Mouse (Mus musculus) forebrain, postnatal 0 days (tissue): ENCODE data around the gene Mmp14. TPM values are rescaled to one million over a fixed set of nuclear protein-coding genes. Genes with fewer than 3 reads are reported as not detected.

Experiments used
- ATAC-seq: fragments of 200-750 bp; cut with Nextera tagmentation; 2 replicates; pipeline ENCODE4 v1.8.0; 2017; ENCODE audit warnings: mild to moderate bottlenecking, moderate library complexity
- DNase-seq: peaks from one replicate; pipeline ENCODE4 v3.0.0-alpha.2; 2015
- H3K27ac ChIP-seq: fragments of 300-500 bp; sonication (generic); 2 replicates; pipeline ENCODE4 v1.5.1; 2014; ENCODE audit warnings: low read depth, mild to moderate bottlenecking, antibody characterized with exemption, low read length, moderate library complexity, mixed read lengths
- H3K27me3 ChIP-seq: fragments of 300-500 bp; sonication (generic); 2 replicates; pipeline ENCODE4 v1.6.1; 2014; ENCODE audit warnings: mild to moderate bottlenecking, low read length, mixed read lengths; ENCODE audit not compliant: insufficient read depth
- H3K36me3 ChIP-seq: fragments of 300-500 bp; sonication (generic); 2 replicates; pipeline ENCODE4 v1.6.1; 2014; ENCODE audit warnings: mild to moderate bottlenecking, moderate library complexity; ENCODE audit not compliant: insufficient read depth
- H3K4me1 ChIP-seq: fragments of 300-500 bp; sonication (generic); 2 replicates; pipeline ENCODE4 v1.6.1; 2014; ENCODE audit warnings: antibody characterized with exemption; ENCODE audit not compliant: insufficient read depth
- H3K4me2 ChIP-seq: fragments of 300-500 bp; sonication (generic); 2 replicates; pipeline ENCODE4 v1.6.1; 2014; ENCODE audit warnings: low read depth, mild to moderate bottlenecking, moderate library complexity
- H3K4me3 ChIP-seq: fragments of 300-500 bp; sonication (generic); 2 replicates; pipeline ENCODE4 v1.5.1; 2014; ENCODE audit warnings: low read depth, low read length, mixed read lengths
- H3K9ac ChIP-seq: fragments of 300-500 bp; sonication (generic); 2 replicates; pipeline ENCODE4 v1.6.1; 2014; ENCODE audit warnings: mild to moderate bottlenecking
- H3K9me3 ChIP-seq: fragments of 300-500 bp; sonication (generic); 2 replicates; pipeline ENCODE4 v1.6.1; 2016; ENCODE audit warnings: low read length
- CTCF ChIP-seq: sonication (generic); IDR thresholded peaks from 2 replicates; pipeline ENCODE4 v1.5.1; 2016; ENCODE audit warnings: antibody characterized with exemption, control low read depth, low read depth
- WGBS: fragments of 180-500 bp; shearing (Covaris S2); extraction: QIAGEN DNeasy Blood & Tissue Kit; methylation state at CpG from one replicate; pipeline ENCODE4 v1.1.7; 2014; 5-methylcytosine and 5-hydroxymethylcytosine counted together
- polyA plus RNA-seq: library from polyadenylated mRNA; unstranded; fragments of >200 nt; fragmentation: Nextera tagmentation; extraction: Ambion mirVana; gene quantifications from 2 replicates; pipeline ENCODE4 v1.2.1, GENCODE M21; 2015
- total RNA-seq: library from RNA; depleted of rRNA; stranded (reverse); fragments of >200 nt; gene quantifications from 2 replicates; pipeline ENCODE4 v1.2.3, GENCODE M21; 2014

Mmp14 gene
- total and polyA plus RNA-seq, 2 experiments from 2014 or later = 39.1 to 40.7 TPM

GRCm38 (mm10) chr14:54413877-54414700 is 17.3 kb upstream of the Mmp14 start:
- no peak for TF ChIP-seq CTCF
- Histone ChIP-seq H3K4me2 (no peak overlapping the region; the same call in 1 of the 2 replicates), H3K36me3 (no peaks in the 10 kb centered on the region), H3K9me3 (no peaks in the 10 kb centered on the region), H3K9ac (no peak overlapping the region), H3K27ac (no peak overlapping the region), H3K27me3 (no peaks in the 10 kb centered on the region), H3K4me3 (no peak overlapping the region), H3K4me1 (no peaks in the 10 kb centered on the region)
- ATAC-seq (no peak), DNase-seq (no peak)
- WGBS = 13% methylated on average over 18 of the region's 18 CpGs

DNA sequence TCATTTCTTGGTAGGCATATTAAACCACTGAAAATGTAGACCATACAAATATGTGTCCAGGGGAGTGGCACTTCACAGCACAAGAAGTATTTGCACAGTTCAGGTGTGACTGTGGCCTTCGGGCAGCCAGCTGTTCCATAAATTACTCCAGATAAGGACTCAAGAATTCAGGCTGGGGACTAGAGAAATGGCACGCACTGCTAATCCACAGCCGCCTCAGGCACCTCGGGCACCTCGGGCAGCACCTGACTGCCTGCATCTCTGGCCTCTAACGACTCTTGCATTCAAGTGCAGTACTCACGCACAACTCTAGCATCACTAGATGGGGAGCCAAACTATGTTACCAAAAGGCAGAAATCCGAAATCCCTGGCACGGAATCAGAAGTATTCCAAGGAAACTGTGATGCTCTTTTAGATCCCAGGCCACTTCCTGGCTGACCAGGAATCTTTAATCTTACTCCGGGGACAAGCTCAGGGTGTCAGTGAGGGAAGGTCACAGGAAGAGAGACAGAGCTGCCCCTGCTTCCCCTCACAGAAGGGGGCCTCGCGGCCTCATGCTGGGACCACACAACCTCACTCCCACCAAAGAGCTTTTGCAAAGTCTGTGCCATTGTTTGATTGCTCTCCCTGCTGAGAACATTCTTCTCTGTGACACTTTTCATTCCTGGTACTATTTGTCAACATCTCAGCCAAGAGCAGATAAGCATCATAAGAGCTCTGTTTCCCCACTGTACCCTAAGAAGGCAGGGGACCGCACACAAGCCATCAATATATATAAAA is 16.0 kb upstream of the Mmp14 start:
- TF ChIP-seq CTCF = no peak
- no peak for ATAC-seq
- H3K9ac ChIP-seq = no peak overlapping the region

DNA sequence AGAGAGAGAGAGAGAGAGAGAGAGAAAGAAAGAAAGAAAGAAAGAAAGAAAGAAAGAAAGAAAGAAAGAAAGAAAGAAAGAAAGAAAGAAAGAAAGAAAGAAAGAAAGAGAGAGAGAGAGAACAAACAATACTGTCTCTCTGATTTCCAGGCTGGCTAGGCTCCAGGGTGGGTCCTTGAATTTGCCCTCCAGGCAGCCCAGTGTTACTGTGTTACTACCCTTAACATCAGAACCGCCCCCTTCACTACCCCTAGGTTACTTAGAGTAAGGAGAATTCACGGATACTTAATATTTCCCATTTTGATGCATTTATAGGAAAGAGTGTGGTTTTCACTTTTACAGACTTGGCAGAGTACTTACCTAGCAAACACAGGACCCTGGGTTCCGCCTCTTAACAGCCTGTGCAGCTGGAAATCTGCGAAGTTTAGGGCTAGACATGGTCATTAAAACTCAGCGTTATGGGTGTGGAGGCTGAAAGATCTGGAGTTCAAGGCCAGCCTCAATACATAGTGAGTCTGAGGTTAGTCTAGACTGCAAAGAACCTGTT is 15.1 kb upstream of the Mmp14 start:
- no peak for TF ChIP-seq CTCF
- ATAC-seq = no peak
- H3K27ac ChIP-seq = no peak overlapping the region
- no peak for DNase-seq
- H3K9ac ChIP-seq = no peak overlapping the region
- H3K4me2 ChIP-seq = no peak overlapping the region
- 39% methylated on average over 5 of the region's 5 CpGs for WGBS
- H3K27me3 ChIP-seq = no peaks in the 10 kb centered on the region
- H3K4me3 ChIP-seq = no peak overlapping the region
- H3K9me3 ChIP-seq = no peaks in the 10 kb centered on the region
- no peaks in the 10 kb centered on the region for H3K4me1 ChIP-seq
- H3K36me3 ChIP-seq = no peaks in the 10 kb centered on the region

More for the DNA sequence above, 16.0 kb upstream of the Mmp14 start:
- no peaks in the 10 kb centered on the region for H3K4me1 ChIP-seq
- H3K36me3 ChIP-seq = no peaks in the 10 kb centered on the region
- 20% methylated on average over 13 of the region's 13 CpGs for WGBS
- DNase-seq = no peak
- H3K27me3 ChIP-seq = no peaks in the 10 kb centered on the region
- H3K4me3 ChIP-seq = no peak overlapping the region
- H3K9me3 ChIP-seq = no peaks in the 10 kb centered on the region
- H3K4me2 ChIP-seq = no peak overlapping the region
- H3K27ac ChIP-seq = no peak overlapping the region

- H3K27me3 ChIP-seq = no peaks in the 10 kb centered on the region
- H3K4me2 ChIP-seq = no peak overlapping the region
- H3K36me3 ChIP-seq = no peaks in the 10 kb centered on the region
- H3K9ac ChIP-seq = no peak overlapping the region
- H3K4me3 ChIP-seq = no peak overlapping the region
- no peaks in the 10 kb centered on the region for H3K4me1 ChIP-seq
- no peak overlapping the region for H3K27ac ChIP-seq
- DNase-seq (no peak), ATAC-seq (no peak)
- no peak for TF ChIP-seq CTCF
- H3K9me3 ChIP-seq = no peaks in the 10 kb centered on the region
- WGBS = 55% methylated on average over 4 of the region's 4 CpGs
These were observed 14.6 kb upstream of the Mmp14 start for GRCm38 (mm10) chr14:54416830-54417229.

GRCm38 (mm10) chr14:54417623-54418081 is 13.8 kb upstream of the Mmp14 start, which contains the start of gene Slc7a7:
Slc7a7 (minus strand) TSS chr14:54417780.
- Histone ChIP-seq H3K36me3 (no peaks in the 10 kb centered on the region), H3K9ac (no peak within 1 kb of the TSS), H3K4me1 (no peaks in the 10 kb centered on the region), H3K4me2 (no peak within 1 kb of the TSS), H3K27ac (no peak within 1 kb of the TSS), H3K9me3 (no peaks in the 10 kb centered on the region), H3K4me3 (no peak within 1 kb of the TSS), H3K27me3 (no peaks in the 10 kb centered on the region)
- 15% methylated on average over 19 of the region's 19 CpGs for WGBS
- DNase-seq (no peak), ATAC-seq (no peak)
- peak; percentile 31 for TF ChIP-seq CTCF

GRCm38 (mm10) chr14:54421014-54421413 is 10.4 kb upstream of the Mmp14 start:
- H3K9ac ChIP-seq = no peak overlapping the region
- no peaks in the 10 kb centered on the region for H3K27me3 ChIP-seq
- DNase-seq (no peak), ATAC-seq (no peak)
- H3K27ac ChIP-seq = no peak overlapping the region
- H3K9me3 ChIP-seq = no peaks in the 10 kb centered on the region
- H3K4me1 ChIP-seq = no peaks in the 10 kb centered on the region; the same call in 1 of the 2 replicates
- WGBS = 86% methylated on average over 2 of the region's 2 CpGs
- H3K36me3 ChIP-seq = no peaks in the 10 kb centered on the region
- H3K4me2 ChIP-seq = no peak overlapping the region
- no peak overlapping the region for H3K4me3 ChIP-seq
- TF ChIP-seq CTCF = no peak
